In genomic region chr19:30125670-30126059, GRCm38 (mm10) we compare ENCODE assay signal across 15 mouse cellular contexts. TPM values are rescaled to one million over a fixed set of nuclear protein-coding genes. Genes with fewer than 3 reads are reported as not detected.
DNase-seq lines count a peak whose midpoint lies in the region; ATAC-seq and TF ChIP-seq lines count a peak whose summit lies in the region.
"Had no signal": no experiment of that assay in that cellular context is flagged by ENCODE, and none has a peak within 500 bp of the region (broad histone marks: within the 10 kb centered on the region; RNA-seq: fewer than 3 reads in every experiment).

No protein-coding gene starts in this region.

- H3K9me3 ChIP-seq in heart, embryonic 10.5 days = no peaks in the 10 kb centered on the region
- H3K9me3 ChIP-seq in midbrain, embryonic 13.5 days = no peaks in the 10 kb centered on the region
- no peaks in the 10 kb centered on the region for H3K9me3 ChIP-seq in midbrain, postnatal 0 days (ENCODE audit: low read length)
- no peaks in the 10 kb centered on the region for H3K9me3 ChIP-seq in forebrain, embryonic 13.5 days (replicated peaks)
- no peaks in the 10 kb centered on the region for H3K9me3 ChIP-seq in stomach, embryonic 15.5 days
- H3K9me3 ChIP-seq: hindbrain, embryonic 12.5 days had no signal

- 62% methylated on average over 7 of the region's 7 CpGs for WGBS in heart, embryonic 10.5 days
- 55% methylated on average over 7 of the region's 7 CpGs for WGBS in midbrain, embryonic 13.5 days
- WGBS in midbrain, postnatal 0 days = 53% methylated on average over 7 of the region's 7 CpGs
- WGBS in forebrain, embryonic 13.5 days = 69% methylated on average over 7 of the region's 7 CpGs
- WGBS in stomach, embryonic 15.5 days = 75% methylated on average over 7 of the region's 7 CpGs

- H3K4me3 ChIP-seq in heart, embryonic 10.5 days = no peak overlapping the region
- no peak overlapping the region for H3K4me3 ChIP-seq in midbrain, embryonic 13.5 days (replicated peaks)
- H3K4me3 ChIP-seq in midbrain, postnatal 0 days (ENCODE audit: low read depth, low read length) = no peak overlapping the region
- no peak overlapping the region for H3K4me3 ChIP-seq in forebrain, embryonic 13.5 days
- no peak overlapping the region for H3K4me3 ChIP-seq in stomach, embryonic 15.5 days (replicated peaks)
- H3K4me3 ChIP-seq: hindbrain, embryonic 12.5 days had no signal

- peak overlapping the region; percentile 31; the same call in 1 of the 2 replicates for H3K27ac ChIP-seq in heart, embryonic 10.5 days
- H3K27ac ChIP-seq in midbrain, embryonic 13.5 days = peak overlapping the region; percentile 69
- no peak overlapping the region for H3K27ac ChIP-seq in midbrain, postnatal 0 days (ENCODE audit: low read depth, low read length)
- H3K27ac ChIP-seq in forebrain, embryonic 13.5 days = peak overlapping the region; percentile 72
- peak overlapping the region; percentile 61; the same call in 1 of the 2 replicates for H3K27ac ChIP-seq in stomach, embryonic 15.5 days
- H3K27ac ChIP-seq: hindbrain, embryonic 12.5 days had no signal

- no peak for DNase-seq in heart, embryonic 10.5 days (ENCODE audit: low spot score)
- DNase-seq in heart, postnatal 14 days = no peak
- no peak for DNase-seq in midbrain, postnatal 0 days (ENCODE audit: low spot score)
- no peak for DNase-seq in gastrocnemius, postnatal 36 days
- DNase-seq in embryo, embryonic 9.5 days (ENCODE audit: extremely low spot score) = no peak
- DNase-seq: adrenal gland, postnatal 10 days; cerebellum, adult 8-10 months; kidney, postnatal 10 days; liver, postnatal 0 days; thymus, adult 18-20 months had no signal

- no peak overlapping the region for H3K4me2 ChIP-seq in midbrain, embryonic 13.5 days (replicated peaks)
- H3K4me2 ChIP-seq in midbrain, postnatal 0 days (ENCODE audit: low read depth, low read length, poor library complexity, severe bottlenecking) = no peak overlapping the region
- H3K4me2 ChIP-seq in forebrain, embryonic 13.5 days = no peak overlapping the region
- H3K4me2 ChIP-seq in stomach, embryonic 15.5 days = no peak overlapping the region
- H3K4me2 ChIP-seq: hindbrain, embryonic 12.5 days had no signal

- 0 out of 2 replicates have a peak overlapping the region, but pooled peaks have one; percentile 1 for H3K9ac ChIP-seq in midbrain, embryonic 13.5 days (replicated peaks)
- H3K9ac ChIP-seq in midbrain, postnatal 0 days (replicated peaks; ENCODE audit: low read length, poor library complexity, severe bottlenecking) = no peak overlapping the region
- H3K9ac ChIP-seq in forebrain, embryonic 13.5 days = no peak overlapping the region
- H3K9ac ChIP-seq in stomach, embryonic 15.5 days = no peak overlapping the region
- H3K9ac ChIP-seq: hindbrain, embryonic 12.5 days; liver, postnatal 0 days had no signal

- peaks cover 3% of the 10 kb centered on the region for H3K4me1 ChIP-seq in heart, embryonic 10.5 days
- peaks cover 16% of the 10 kb centered on the region for H3K4me1 ChIP-seq in midbrain, embryonic 13.5 days (replicated peaks)
- H3K4me1 ChIP-seq in midbrain, postnatal 0 days (ENCODE audit: insufficient read depth, low read length) = peaks cover 9% of the 10 kb centered on the region; the same call in 1 of the 2 replicates
- peaks cover 9% of the 10 kb centered on the region for H3K4me1 ChIP-seq in forebrain, embryonic 13.5 days
- 0 out of 2 replicates have a peak, but pooled peaks cover 2% of the 10 kb centered on the region for H3K4me1 ChIP-seq in stomach, embryonic 15.5 days

- H3K27me3 ChIP-seq in heart, embryonic 10.5 days (ENCODE audit: insufficient read depth, poor library complexity, severe bottlenecking) = no peaks in the 10 kb centered on the region
- H3K27me3 ChIP-seq in midbrain, embryonic 13.5 days = no peaks in the 10 kb centered on the region
- no peaks in the 10 kb centered on the region for H3K27me3 ChIP-seq in midbrain, postnatal 0 days (ENCODE audit: insufficient read depth, low read length)
- no peaks in the 10 kb centered on the region for H3K27me3 ChIP-seq in forebrain, embryonic 13.5 days
- H3K27me3 ChIP-seq in stomach, embryonic 15.5 days (replicated peaks) = no peaks in the 10 kb centered on the region
- H3K27me3 ChIP-seq: hindbrain, embryonic 12.5 days had no signal

- no peak for TF ChIP-seq CTCF in midbrain, postnatal 0 days (IDR thresholded peaks at IDR 0.05)

- no peaks in the 10 kb centered on the region for H3K36me3 ChIP-seq in heart, embryonic 10.5 days
- no peaks in the 10 kb centered on the region for H3K36me3 ChIP-seq in midbrain, embryonic 13.5 days
- H3K36me3 ChIP-seq in midbrain, postnatal 0 days (ENCODE audit: insufficient read depth, low read length) = no peaks in the 10 kb centered on the region
- peaks cover 23% of the 10 kb centered on the region for H3K36me3 ChIP-seq in forebrain, embryonic 13.5 days (ENCODE audit: poor library complexity, severe bottlenecking)
- H3K36me3 ChIP-seq in stomach, embryonic 15.5 days = no peaks in the 10 kb centered on the region
- H3K36me3 ChIP-seq: hindbrain, embryonic 12.5 days had no signal

- intact Hi-C loops in heart, postnatal 14 days (cut with DNase I) = loop anchor here (10.0 kb wide), 1 partner anchor 141 kb away; no protein-coding TSS in a partner anchor
- intact Hi-C loops in gastrocnemius, postnatal 36 days (cut with DNase I) = no loop called here

- no peak for ATAC-seq in midbrain, embryonic 13.5 days
- ATAC-seq in midbrain, postnatal 0 days (ENCODE audit: low FRiP score) = no peak
- no peak for ATAC-seq in forebrain, embryonic 13.5 days
- no peak for ATAC-seq in stomach, embryonic 15.5 days (ENCODE audit: insufficient read depth, low FRiP score, low read depth)
- ATAC-seq: liver, postnatal 0 days had no signal

RNA-seq across cellular contexts. Expression of gene Gldc, which starts 49.6 kb away (rescaled TPM):
- polyA plus RNA-seq in heart, embryonic 10.5 days (2016; fragmentation: Nextera tagmentation; extraction: Ambion mirVana) = 9.4 and 12.7 TPM in 2 replicates
- under 1 TPM; 0.14 to 0.15 TPM for total RNA-seq in heart, postnatal 14 days (2021)
- 10.6 and 11.4 TPM in 2 replicates for polyA plus RNA-seq in midbrain, embryonic 13.5 days (2015; fragmentation: Nextera tagmentation; extraction: Ambion mirVana)
- total RNA-seq in midbrain, postnatal 0 days (2014; rRNA removed) = 9.2 and 9.6 TPM in 2 replicates
- polyA plus RNA-seq in midbrain, postnatal 0 days (2015; fragmentation: Nextera tagmentation; extraction: Ambion mirVana) = 5.4 TPM in 2 replicates
- 23.5 and 25.2 TPM in 2 replicates for polyA plus RNA-seq in forebrain, embryonic 13.5 days (2015; fragmentation: Nextera tagmentation; extraction: Ambion mirVana)
- polyA plus RNA-seq in stomach, embryonic 15.5 days (2015; fragmentation: Nextera tagmentation; extraction: Ambion mirVana) = 4.7 and 5.3 TPM in 2 replicates
- not detected for total RNA-seq in gastrocnemius, postnatal 36 days (2021)
- polyA plus RNA-seq: spleen, adult 2 months had no signal
